Comparison of ENCODE assay signal across 8 mouse cellular contexts in the genomic region with DNA sequence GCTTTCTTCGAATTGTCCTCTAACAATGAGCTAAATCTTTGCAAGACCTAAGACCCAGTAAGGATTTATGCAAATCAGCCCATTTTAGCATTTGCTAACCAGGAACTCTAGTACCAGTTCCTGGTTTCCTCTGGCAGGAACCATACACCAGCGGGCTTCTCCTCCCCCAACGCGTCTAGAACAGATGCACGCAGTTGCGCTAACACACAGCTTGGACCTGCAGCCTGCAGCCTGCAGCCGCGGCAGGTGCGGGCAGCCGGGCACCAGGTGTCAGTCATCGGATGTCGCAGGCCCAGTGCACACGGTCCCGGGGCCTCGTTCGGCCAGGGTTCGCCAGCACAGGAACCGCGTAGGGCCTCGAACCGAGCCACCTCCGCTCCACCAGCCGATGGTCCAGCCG. TPM values are rescaled to one million over a fixed set of nuclear protein-coding genes. Genes with fewer than 3 reads are reported as not detected.
DNase-seq lines count a peak whose midpoint lies in the region; ATAC-seq and TF ChIP-seq lines count a peak whose summit lies in the region.

No protein-coding gene starts in this region.

- no peaks in the 10 kb centered on the region for H3K27me3 ChIP-seq in heart, embryonic 16.5 days (ENCODE audit: control insufficient read depth, insufficient read depth, low read length)
- H3K27me3 ChIP-seq in limb, embryonic 10.5 days (ENCODE audit: low read depth, poor library complexity, severe bottlenecking) = no peaks in the 10 kb centered on the region
- H3K27me3 ChIP-seq in midbrain, embryonic 12.5 days = no peaks in the 10 kb centered on the region

- peak overlapping the region; percentile 85 for H3K4me3 ChIP-seq in heart, embryonic 16.5 days (ENCODE audit: low read length)
- peak overlapping the region; percentile 87 for H3K4me3 ChIP-seq in ES-E14 (ENCODE audit: insufficient read depth in 1 of 2, low read depth in 1 of 2, low read length in 2 of 2, poor library complexity in 1 of 2, severe bottlenecking in 1 of 2)
- H3K4me3 ChIP-seq in limb, embryonic 10.5 days = peak overlapping the region; percentile 70
- peak overlapping the region; percentile 97 for H3K4me3 ChIP-seq in midbrain, embryonic 12.5 days

- H3K4me1 ChIP-seq in heart, embryonic 16.5 days (ENCODE audit: control insufficient read depth, insufficient read depth, low read length) = peaks cover 49% of the 10 kb centered on the region
- peaks cover 0 to 12% of the 10 kb centered on the region in 2 experiments; a peak in 2 of 4 replicates for H3K4me1 ChIP-seq in ES-E14 (ENCODE audit: control insufficient read depth in 2 of 2, insufficient read depth in 2 of 2, low read length in 2 of 2, poor library complexity in 1 of 2)
- H3K4me1 ChIP-seq in limb, embryonic 10.5 days = peaks cover 35% of the 10 kb centered on the region
- H3K4me1 ChIP-seq in midbrain, embryonic 12.5 days = peaks cover 26% of the 10 kb centered on the region

- H3K36me3 ChIP-seq in heart, embryonic 16.5 days (ENCODE audit: control insufficient read depth, insufficient read depth) = peaks cover 18% of the 10 kb centered on the region
- peaks cover 17% of the 10 kb centered on the region for H3K36me3 ChIP-seq in ES-E14 (ENCODE audit: control insufficient read depth, insufficient read depth, low read length, poor library complexity, severe bottlenecking)
- H3K36me3 ChIP-seq in limb, embryonic 10.5 days = peaks cover 68% of the 10 kb centered on the region
- H3K36me3 ChIP-seq in midbrain, embryonic 12.5 days = peaks cover 42% of the 10 kb centered on the region

- peak overlapping the region; percentile 86 for H3K9ac ChIP-seq in heart, embryonic 16.5 days (ENCODE audit: low read length)
- H3K9ac ChIP-seq in ES-E14 (ENCODE audit: insufficient read depth, low read depth, low read length, poor library complexity, severe bottlenecking) = peak overlapping the region; percentile 90
- H3K9ac ChIP-seq in midbrain, embryonic 12.5 days (replicated peaks) = peak overlapping the region; percentile 92

- in situ Hi-C loops in ES-E14 (cut with MboI; ENCODE audit: low sequenced_read_pairs in 2 of 2, unreplicated experiment in 2 of 2) = no loop called here

- H3K27ac ChIP-seq in heart, embryonic 16.5 days (ENCODE audit: low read length) = peak overlapping the region; percentile 91
- H3K27ac ChIP-seq in ES-E14 (ENCODE audit: insufficient read depth, low read depth, low read length, poor library complexity, severe bottlenecking) = peak overlapping the region; percentile 95
- H3K27ac ChIP-seq in limb, embryonic 10.5 days = peak overlapping the region; percentile 89
- H3K27ac ChIP-seq in midbrain, embryonic 12.5 days (replicated peaks) = peak overlapping the region; percentile 95

- H3K4me2 ChIP-seq in heart, embryonic 16.5 days (ENCODE audit: low read depth, low read length) = peak overlapping the region; percentile 86
- peak overlapping the region; percentile 66 for H3K4me2 ChIP-seq in midbrain, embryonic 12.5 days (replicated peaks)

- no peak for DNase-seq in heart, adult 8-10 months (ENCODE audit: low spot score)
- no peak for DNase-seq in ES-E14 (ENCODE audit: low read depth, low spot score)
- DNase-seq in limb, embryonic 10.5 days (ENCODE audit: low spot score) = no peak
- no peak for DNase-seq in cerebellum, adult 9-10 months
- no peak for DNase-seq in adrenal gland, postnatal 14 days

- H3K9me3 ChIP-seq in heart, embryonic 16.5 days (replicated peaks; ENCODE audit: control insufficient read depth, low read length) = no peaks in the 10 kb centered on the region
- no peaks in the 10 kb centered on the region for H3K9me3 ChIP-seq in ES-E14 (ENCODE audit: control insufficient read depth, insufficient read depth, low read depth, low read length)
- no peaks in the 10 kb centered on the region for H3K9me3 ChIP-seq in limb, embryonic 10.5 days (replicated peaks)
- H3K9me3 ChIP-seq in midbrain, embryonic 12.5 days = no peaks in the 10 kb centered on the region

- peak; percentile 14 for ATAC-seq in heart, embryonic 16.5 days (replicated peaks; ENCODE audit: extremely low read depth, insufficient read depth, low FRiP score)
- peak; percentile 52 for ATAC-seq in erythroid progenitor cell, adult 5-6 weeks (replicated peaks; ENCODE audit: low FRiP score, poor library complexity, severe bottlenecking)
- peak; percentile 77; the same call in 1 of the 2 replicates for ATAC-seq in midbrain, embryonic 12.5 days (ENCODE audit: low FRiP score, low read depth)

- 3% methylated on average over 24 of the region's 24 CpGs for WGBS in heart, embryonic 16.5 days
- 1% methylated on average over 24 of the region's 24 CpGs for WGBS in limb, embryonic 10.5 days
- 1% methylated on average over 24 of the region's 24 CpGs for WGBS in midbrain, embryonic 12.5 days

TF ChIP-seq in ES-E14, 5 proteins besides CTCF, POLR2A, EP300 and RAD21:
- TF ChIP-seq MAFK (IDR thresholded peaks at IDR 0.05; ENCODE audit: insufficient read depth, low read depth, low read length) (no peak), CHD2 (IDR thresholded peaks at IDR 0.05; ENCODE audit: low read depth, low read length) (no peak), ZC3H11A (IDR thresholded peaks at IDR 0.05; ENCODE audit: borderline replicate concordance, low read depth, low read length) (no peak), ZNF384 (IDR thresholded peaks at IDR 0.05; ENCODE audit: low read depth, low read length) (no peak), HCFC1 (IDR thresholded peaks at IDR 0.05; ENCODE audit: borderline replicate concordance, insufficient read depth, low read length) (no peak)

RNA-seq across cellular contexts. Expression of gene Myom1, which starts 12.4 kb away (rescaled TPM):
- 216 and 224 TPM in 2 replicates for polyA plus RNA-seq in heart, embryonic 16.5 days (2015; fragmentation: Nextera tagmentation; extraction: Ambion mirVana)
- 1,000 to 10,000 TPM; 1,005 to 1,153 (median 1,086) TPM for total RNA-seq in heart, adult 8-10 months (2022)
- total RNA-seq in ES-E14 (2012; rRNA removed) = 2.4 and 3.3 TPM in 2 replicates
- total RNA-seq in erythroid progenitor cell, adult 5-6 weeks (2015; ENCODE audit: low replicate concordance) = 0.42 TPM in 1 of 2 replicates, not detected in the other
- total RNA-seq in erythroid progenitor cell, adult 5-6 weeks (2017; ENCODE audit: low replicate concordance) = 2.1 TPM in 1 of 2 replicates, not detected in the other
- 2.5 and 4.2 TPM in 2 replicates for polyA plus RNA-seq in limb, embryonic 10.5 days (2016; fragmentation: Nextera tagmentation; extraction: Ambion mirVana)
- polyA plus RNA-seq in midbrain, embryonic 12.5 days (2016; fragmentation: Nextera tagmentation; extraction: Ambion mirVana) = 1.0 and 2.5 TPM in 2 replicates
- total RNA-seq in adrenal gland, postnatal 14 days (2021) = 4.3 and 8.1 TPM in 2 replicates

RNA-seq across cellular contexts. Expression of gene Myl12a, which starts 12.7 kb away (rescaled TPM):
- 666 and 686 TPM in 2 replicates for polyA plus RNA-seq in heart, embryonic 16.5 days (2015; fragmentation: Nextera tagmentation; extraction: Ambion mirVana)
- total RNA-seq in heart, adult 8-10 months (2022) = 1,000 to 10,000 TPM in 3 of 4 experiments, 100 to 1,000 TPM in 1; 878 to 1,206 (median 1,167) TPM
- 344 and 460 TPM in 2 replicates for total RNA-seq in ES-E14 (2012; rRNA removed)
- 108 and 111 TPM in 2 replicates for total RNA-seq in erythroid progenitor cell, adult 5-6 weeks (2015; ENCODE audit: low replicate concordance)
- 28.0 and 45.2 TPM in 2 replicates for total RNA-seq in erythroid progenitor cell, adult 5-6 weeks (2017; ENCODE audit: low replicate concordance)
- polyA plus RNA-seq in limb, embryonic 10.5 days (2016; fragmentation: Nextera tagmentation; extraction: Ambion mirVana) = 478 and 483 TPM in 2 replicates
- polyA plus RNA-seq in midbrain, embryonic 12.5 days (2016; fragmentation: Nextera tagmentation; extraction: Ambion mirVana) = 275 and 332 TPM in 2 replicates
- total RNA-seq in adrenal gland, postnatal 14 days (2021) = 311 and 324 TPM in 2 replicates

Comparison
In these comparisons a context has a peak if more than half of its experiments do, and no peak if none do; other contexts are left out.
1. ATAC-seq: peak in every context shown above with its lines; median percentile 77 in midbrain, embryonic 12.5 days; 52 in erythroid progenitor cell, adult 5-6 weeks; 14 in heart, embryonic 16.5 days.
2. RNA of gene Myom1, which starts 12.4 kb away (total RNA-seq): 1,005 to 1,153 TPM in heart, adult 8-10 months; 4.3 to 8.1 TPM in adrenal gland, postnatal 14 days, 2.4 to 3.3 TPM in ES-E14 and 0.42 to 2.1 TPM in erythroid progenitor cell, adult 5-6 weeks; every median in the first group is over 100 times any median in the second.
3. Peak in every context shown above with its lines, with median percentiles within 50 percentile points of each other: H3K27ac ChIP-seq, H3K4me3 ChIP-seq and H3K9ac ChIP-seq.